Mouse (Mus musculus): ENCODE measurements at regions not wholly inside any gene's neighbourhood (a gene's known extent, or its start where the extent isn't known, plus 50 kb on each side); places are given as distances from the start of the nearest gene placed in this dataset.
A peak's percentile ranks its signal among the peaks of the same experiment; 100 is the strongest.

- no peak for DNase-seq
Measured at GRCm38 (mm10) chr10:100927086-100927485, 336.8 kb downstream of the 1700017N19Rik start.

- no peak for DNase-seq
Measured at GRCm38 (mm10) chr10:100931739-100932138, 341.5 kb downstream of the 1700017N19Rik start.

- DNase-seq: peak; percentile 2
Measured at GRCm38 (mm10) chr10:100958371-100958770, 368.1 kb downstream of the 1700017N19Rik start.

- no peak for DNase-seq
Measured at GRCm38 (mm10) chr10:101003469-101003868, 413.2 kb downstream of the 1700017N19Rik start.

GRCm38 (mm10) chr10:101004687-101005086 lies 414.4 kb downstream of the 1700017N19Rik start:
- no peak for DNase-seq

- no peak for DNase-seq
Measured at GRCm38 (mm10) chr10:101015416-101015815, 425.1 kb downstream of the 1700017N19Rik start.

- DNase-seq: no peak
Measured at GRCm38 (mm10) chr10:101038630-101039029, 448.3 kb downstream of the 1700017N19Rik start.

- DNase-seq: no peak
Measured at GRCm38 (mm10) chr10:101039034-101039433, 448.8 kb downstream of the 1700017N19Rik start.

Data from thymus, postnatal 14 days (tissue).